Mouse (Mus musculus) erythroid progenitor cell, adult 5-6 weeks (primary cell): ENCODE data around the gene Ralbp1. TPM values are rescaled to one million over a fixed set of nuclear protein-coding genes. Genes with fewer than 3 reads are reported as not detected.

Experiments
- ATAC-seq: replicated peaks from 2 replicates; pipeline ENCODE4 v1.8.0; 2016; ENCODE audit warnings: moderate number of reproducible peaks, mild to moderate bottlenecking, moderate TSS enrichment, inconsistent platforms; ENCODE audit not compliant: poor library complexity, low FRiP score, severe bottlenecking
- total RNA-seq, 2 experiments: library from RNA; stranded (forward) in 1 of 2; stranded (reverse) in 1 of 2; fragments of 150-400 nt in 1 of 2; fragments of 186-747, 209-891 nt in 1 of 2; gene quantifications; 2 replicates each; pipeline versions ENCODE4 v1.2.3 to v1.2.4; 2015 to 2017; ENCODE audit warnings: low replicate concordance in 2 of 2

Ralbp1 gene
- total RNA-seq, 2 experiments from 2014 or later, result 18.9 to 40.8 TPM

DNA sequence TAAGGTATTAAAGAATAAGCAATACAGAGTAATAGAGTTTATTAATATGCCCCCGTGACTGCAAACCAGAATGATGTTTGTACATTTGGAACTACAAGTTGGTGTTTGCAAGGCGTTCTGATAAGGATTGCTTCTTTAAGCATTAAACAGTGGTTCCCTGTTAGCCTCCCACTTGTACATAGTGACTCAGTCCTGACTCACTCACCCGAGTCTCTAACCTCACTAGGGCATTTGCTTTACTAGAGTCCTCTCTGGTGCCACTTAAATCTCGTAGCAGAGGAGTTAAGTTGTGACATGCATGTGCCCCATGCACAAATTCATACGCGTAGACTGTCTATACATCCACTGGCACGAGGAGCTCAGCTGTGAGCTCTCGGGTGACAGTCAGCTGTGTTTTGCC lies 71.8 kb downstream of the Ralbp1 start:
- no peak for ATAC-seq

DNA sequence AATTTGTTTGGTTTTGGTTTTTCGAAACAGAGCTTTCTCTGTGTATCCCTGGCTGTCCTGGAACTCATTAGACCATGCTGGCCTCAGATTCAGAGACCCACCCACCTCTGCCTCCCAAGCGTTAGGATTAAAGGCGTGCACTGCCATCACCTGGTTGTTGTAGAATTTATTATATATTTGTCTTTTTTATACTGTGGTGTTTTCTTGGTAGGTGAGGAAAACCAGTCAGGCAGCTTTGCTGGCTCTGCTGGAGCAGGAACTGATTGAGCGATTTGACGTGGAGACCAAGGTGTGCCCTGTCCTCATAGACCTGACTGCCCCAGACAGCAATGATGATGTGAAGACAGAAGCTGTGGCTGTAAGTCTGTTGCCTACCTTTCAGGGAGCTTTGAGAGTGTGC lies 74.6 kb downstream of the Ralbp1 start:
- no peak for ATAC-seq

DNA sequence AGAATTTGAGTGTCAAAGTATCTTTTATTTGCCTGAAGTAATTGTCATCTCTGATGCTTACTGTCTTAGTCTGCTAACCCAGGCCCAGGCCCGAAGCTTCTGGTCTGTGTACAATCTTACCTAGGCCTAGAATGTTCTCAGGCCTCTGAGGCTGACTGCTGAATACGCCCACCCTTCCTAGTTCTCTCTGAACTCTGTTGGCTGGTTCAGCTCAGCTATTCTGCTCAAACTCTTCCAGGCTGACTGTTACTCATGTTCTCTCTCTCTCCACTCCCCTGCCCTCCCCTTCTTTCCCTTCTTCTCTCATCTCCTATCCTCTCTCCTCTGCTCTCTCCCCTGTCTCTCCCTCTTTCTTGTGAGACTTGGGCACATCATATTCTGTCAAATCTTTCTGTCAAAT lies 79.2 kb downstream of the Ralbp1 start:
- no peak for ATAC-seq

DNA sequence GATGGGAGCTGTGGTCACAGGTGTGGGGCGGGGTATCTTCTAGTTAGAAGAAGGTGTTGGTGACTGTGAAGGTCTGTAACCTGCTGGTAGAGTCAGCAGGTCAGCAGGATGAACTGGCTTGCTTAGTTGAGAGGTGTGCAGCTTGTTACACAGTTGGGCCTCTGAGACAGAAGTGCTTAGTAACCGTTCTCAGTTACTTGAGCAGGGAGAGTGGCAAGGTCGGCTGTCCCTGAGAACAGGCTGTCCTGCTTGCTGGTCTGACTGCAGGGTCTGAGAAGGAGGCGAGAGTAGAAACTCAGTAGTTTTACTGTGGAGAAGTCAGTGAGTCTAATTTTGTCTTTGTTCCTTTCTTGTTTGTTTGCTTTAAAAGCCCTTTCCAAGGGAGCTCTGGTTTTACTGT lies 79.6 kb downstream of the Ralbp1 start:
- no peak for ATAC-seq

DNA sequence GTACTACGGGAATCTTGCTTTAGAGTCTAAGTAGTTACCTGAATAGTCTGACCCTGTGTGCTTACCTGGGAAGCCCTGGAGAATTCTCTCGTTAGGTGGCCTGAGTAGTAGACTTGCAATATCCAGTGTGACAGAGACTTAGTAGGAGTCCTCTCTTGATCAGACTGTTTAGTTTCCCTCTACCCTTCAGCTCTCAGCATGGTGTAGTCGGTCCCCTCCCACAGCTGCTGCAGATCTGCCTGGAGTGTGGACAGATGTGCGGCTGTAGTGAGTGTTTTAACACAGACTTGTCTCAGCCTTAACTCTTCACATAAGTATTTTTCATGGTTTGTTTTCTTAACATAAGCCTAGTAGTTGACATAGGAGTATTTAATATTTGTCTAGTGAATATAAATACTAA lies 83.6 kb downstream of the Ralbp1 start:
- ATAC-seq, result no peak

DNA sequence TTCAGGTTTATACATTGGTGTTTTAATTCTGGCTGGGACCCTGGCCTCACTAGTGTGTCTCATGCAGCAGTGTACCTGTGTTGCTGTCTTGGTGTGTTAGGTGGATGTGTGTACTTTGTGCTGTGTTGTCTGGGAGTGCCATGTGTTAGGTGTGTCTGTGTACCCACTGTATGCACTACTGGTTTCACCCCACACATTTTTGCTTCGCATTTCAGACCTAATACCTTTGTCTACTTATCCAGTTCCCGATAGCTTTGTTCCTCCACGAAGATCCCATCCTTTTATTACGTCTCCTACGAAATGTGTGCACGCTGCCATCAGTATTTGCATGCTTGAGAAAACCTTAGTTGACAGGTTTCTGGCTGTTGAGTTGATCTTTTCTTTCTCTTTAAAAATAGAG lies 85.1 kb downstream of the Ralbp1 start:
- ATAC-seq, result no peak

DNA sequence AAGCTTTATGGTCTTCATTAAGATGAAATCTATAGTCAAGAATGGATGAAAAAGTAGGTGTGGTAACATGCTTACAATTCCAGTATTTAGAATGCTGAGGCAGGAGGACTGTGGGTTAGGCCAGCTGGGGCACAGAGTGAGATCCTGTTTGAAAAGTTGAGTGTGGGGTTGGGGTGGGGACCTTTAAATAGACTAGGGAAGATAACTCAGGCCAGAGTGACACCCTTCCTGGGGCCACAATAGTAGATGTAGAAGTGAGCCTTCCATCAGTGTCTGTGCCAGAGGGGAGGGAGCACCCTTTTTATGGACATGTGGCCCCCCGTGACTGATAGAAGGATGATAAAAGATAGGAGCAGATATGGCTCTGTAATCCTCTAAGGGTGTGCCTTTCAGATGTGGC lies 86.2 kb downstream of the Ralbp1 start:
- no peak for ATAC-seq

DNA sequence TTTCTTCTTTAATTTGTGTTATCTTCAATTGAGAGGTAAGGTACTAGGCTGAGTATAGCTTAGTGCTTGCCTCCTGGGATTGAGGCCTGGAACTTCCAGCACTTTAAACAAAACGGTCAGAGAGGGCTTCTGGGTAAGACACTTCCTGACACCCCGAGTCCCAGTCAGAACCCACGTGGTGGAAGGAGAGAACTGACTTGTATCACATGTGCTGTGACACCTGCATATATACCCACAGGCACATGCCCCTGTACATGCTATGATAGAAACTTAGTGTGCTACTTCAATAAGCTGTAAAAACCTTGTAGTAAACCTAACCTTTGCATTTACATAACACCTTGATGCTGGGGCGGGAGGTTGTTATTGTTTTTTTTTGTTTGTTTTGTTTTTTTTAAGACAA lies 87.2 kb downstream of the Ralbp1 start:
- ATAC-seq, result no peak

Other genes starting within 250 kb of the Ralbp1 start
- gene Txndc2, start 243.6 kb downstream of the Ralbp1 start, total RNA-seq (2015; ENCODE audit: low replicate concordance), result not detected in 2 replicates
- gene Txndc2, start 243.6 kb downstream of the Ralbp1 start, total RNA-seq (2017; ENCODE audit: low replicate concordance), result not detected in 2 replicates
- gene Rab31, start 113.0 kb downstream of the Ralbp1 start, total RNA-seq (2015; ENCODE audit: low replicate concordance), result 9.4 and 10.5 TPM in 2 replicates
- gene Rab31, start 113.0 kb downstream of the Ralbp1 start, total RNA-seq (2017; ENCODE audit: low replicate concordance), result 7.3 and 11.9 TPM in 2 replicates
- gene Ppp4r1, start 103.2 kb downstream of the Ralbp1 start, total RNA-seq (2015; ENCODE audit: low replicate concordance), result 24.7 and 37.5 TPM in 2 replicates
- 12.0 and 23.5 TPM in 2 replicates for gene Ppp4r1, start 103.2 kb downstream of the Ralbp1 start, total RNA-seq (2017; ENCODE audit: low replicate concordance)
- 10.9 and 16.9 TPM in 2 replicates for gene Twsg1, start 65.4 kb upstream of the Ralbp1 start, total RNA-seq (2015; ENCODE audit: low replicate concordance)
- 10.5 and 13.8 TPM in 2 replicates for gene Twsg1, start 65.4 kb upstream of the Ralbp1 start, total RNA-seq (2017; ENCODE audit: low replicate concordance)
- 31.9 and 43.2 TPM in 2 replicates for gene Ankrd12, start 191.3 kb upstream of the Ralbp1 start, total RNA-seq (2015; ENCODE audit: low replicate concordance)
- 50.1 and 55.8 TPM in 2 replicates for gene Ankrd12, start 191.3 kb upstream of the Ralbp1 start, total RNA-seq (2017; ENCODE audit: low replicate concordance)
- 59.1 and 96.6 TPM in 2 replicates for gene Ndufv2, start 215.8 kb upstream of the Ralbp1 start, total RNA-seq (2015; ENCODE audit: low replicate concordance)
- 55.8 and 57.4 TPM in 2 replicates for gene Ndufv2, start 215.8 kb upstream of the Ralbp1 start, total RNA-seq (2017; ENCODE audit: low replicate concordance)
- gene Washc1, start 225.7 kb upstream of the Ralbp1 start, total RNA-seq (2015; ENCODE audit: low replicate concordance), result 8.0 and 15.1 TPM in 2 replicates
- 3.2 and 5.2 TPM in 2 replicates for gene Washc1, start 225.7 kb upstream of the Ralbp1 start, total RNA-seq (2017; ENCODE audit: low replicate concordance)
- 9.6 and 15.5 TPM in 2 replicates for gene Ddx11, start 237.7 kb upstream of the Ralbp1 start, total RNA-seq (2015; ENCODE audit: low replicate concordance)
- gene Ddx11, start 237.7 kb upstream of the Ralbp1 start, total RNA-seq (2017; ENCODE audit: low replicate concordance), result 8.2 and 18.7 TPM in 2 replicates